Mouse (Mus musculus): ENCODE data around the gene Tipin.

The Tipin gene

GRCm38 (mm10) chr9:64341254-64341566, 59.8 kb downstream of the Tipin start, which contains the start of gene Dis3l:
Gene Dis3l (minus strand): TSS chr9:64341288.
- ATAC-seq (ENCODE audit: insufficient number of reproducible peaks, low FRiP score, low TSS enrichment) = peak; percentile 27; the same call in 1 of the 2 replicates

GRCm38 (mm10) chr9:64341671-64342070, 60.3 kb downstream of the Tipin start:
- ATAC-seq (ENCODE audit: insufficient number of reproducible peaks, low FRiP score, low TSS enrichment) = no peak

GRCm38 (mm10) chr9:64343656-64344055, 62.3 kb downstream of the Tipin start:
- no peak for ATAC-seq (ENCODE audit: insufficient number of reproducible peaks, low FRiP score, low TSS enrichment)

- no peak for ATAC-seq (ENCODE audit: insufficient number of reproducible peaks, low FRiP score, low TSS enrichment)
These were observed 64.5 kb downstream of the Tipin start for GRCm38 (mm10) chr9:64345931-64346330.

- ATAC-seq (ENCODE audit: insufficient number of reproducible peaks, low FRiP score, low TSS enrichment) = no peak
These were observed 66.0 kb downstream of the Tipin start for GRCm38 (mm10) chr9:64347377-64347776.

GRCm38 (mm10) chr9:64349490-64349889, 68.1 kb downstream of the Tipin start:
- no peak for ATAC-seq (ENCODE audit: insufficient number of reproducible peaks, low FRiP score, low TSS enrichment)

GRCm38 (mm10) chr9:64351191-64351590, 69.8 kb downstream of the Tipin start:
- ATAC-seq (ENCODE audit: insufficient number of reproducible peaks, low FRiP score, low TSS enrichment) = no peak
